Mouse (Mus musculus): Measurements from ENCODE around the gene Cdc42. TPM values are rescaled to one million over a fixed set of nuclear protein-coding genes. Genes with fewer than 3 reads are reported as not detected.

The Cdc42 gene
- total RNA-seq, 1 experiment from 2014 or later: 728 TPM

DNA sequence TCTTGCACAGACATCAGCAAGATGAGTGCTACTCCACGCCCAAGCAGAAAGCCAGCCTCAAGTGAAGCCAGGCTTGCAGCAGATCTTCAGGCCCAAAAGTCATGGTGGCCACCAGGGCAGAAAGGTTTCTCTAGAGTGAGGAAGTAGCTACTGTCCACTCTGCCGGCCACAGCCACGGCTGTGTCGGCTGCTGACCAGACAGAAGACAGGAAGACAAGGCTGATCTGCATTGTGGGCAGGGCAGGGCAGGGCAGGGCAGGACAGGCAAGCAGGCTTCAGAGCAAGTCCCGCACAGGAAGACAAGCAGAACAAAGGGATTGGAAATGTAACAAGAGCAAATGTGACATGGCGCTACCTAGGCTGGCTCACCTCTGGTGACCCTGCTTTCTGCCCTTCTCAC lies 16.2 kb upstream of the Cdc42 start:
- ATAC-seq (ENCODE audit: extremely low read depth, insufficient number of reproducible peaks, low FRiP score, poor library complexity, severe bottlenecking): peak; percentile 23; the same call in 1 of the 2 replicates

DNA sequence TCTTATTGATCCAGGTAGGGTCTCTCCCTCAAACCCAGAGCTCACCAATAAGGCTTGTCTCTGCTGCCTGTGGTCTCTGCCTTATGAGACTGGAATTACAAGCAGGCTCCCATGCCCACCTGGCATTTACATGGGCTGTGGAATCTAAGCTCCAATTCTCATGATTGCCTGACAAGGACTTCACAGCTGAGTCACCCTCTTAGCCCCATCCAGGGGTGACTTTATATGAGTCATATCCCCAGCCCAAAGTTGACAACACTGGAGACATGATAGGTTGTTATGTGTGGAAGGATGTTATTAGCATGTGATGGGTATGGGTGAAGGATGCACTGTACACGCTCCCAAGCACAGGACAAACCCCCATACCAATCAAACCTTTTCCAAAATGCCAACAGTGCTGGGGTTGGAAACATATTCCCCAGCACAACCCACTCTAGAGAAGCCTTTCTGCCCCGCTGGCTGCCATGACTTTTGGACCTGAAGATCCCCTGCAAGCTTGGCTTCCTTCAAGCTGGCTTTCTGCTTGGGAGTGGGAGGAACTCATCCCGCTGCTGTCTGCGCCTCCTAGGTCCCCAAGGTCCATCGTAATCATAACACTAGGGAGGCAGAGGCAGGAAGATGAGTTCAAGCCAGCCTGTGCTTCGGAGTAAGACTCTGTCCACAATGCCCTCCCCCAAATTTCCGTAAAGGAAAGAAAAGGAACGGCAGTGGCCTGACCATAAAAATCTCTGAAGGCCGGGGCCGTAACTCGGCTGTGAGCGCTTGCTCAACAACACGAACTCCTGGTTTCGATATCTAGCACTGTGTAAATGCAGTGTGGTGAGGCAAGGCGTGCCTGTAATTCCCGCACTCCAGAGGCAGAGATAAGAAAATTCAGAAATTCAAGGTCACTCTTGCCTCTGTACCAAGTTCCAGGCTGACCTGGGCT lies 14.3 kb upstream of the Cdc42 start:
- no peak for ATAC-seq (ENCODE audit: extremely low read depth, insufficient number of reproducible peaks, low FRiP score, poor library complexity, severe bottlenecking)

DNA sequence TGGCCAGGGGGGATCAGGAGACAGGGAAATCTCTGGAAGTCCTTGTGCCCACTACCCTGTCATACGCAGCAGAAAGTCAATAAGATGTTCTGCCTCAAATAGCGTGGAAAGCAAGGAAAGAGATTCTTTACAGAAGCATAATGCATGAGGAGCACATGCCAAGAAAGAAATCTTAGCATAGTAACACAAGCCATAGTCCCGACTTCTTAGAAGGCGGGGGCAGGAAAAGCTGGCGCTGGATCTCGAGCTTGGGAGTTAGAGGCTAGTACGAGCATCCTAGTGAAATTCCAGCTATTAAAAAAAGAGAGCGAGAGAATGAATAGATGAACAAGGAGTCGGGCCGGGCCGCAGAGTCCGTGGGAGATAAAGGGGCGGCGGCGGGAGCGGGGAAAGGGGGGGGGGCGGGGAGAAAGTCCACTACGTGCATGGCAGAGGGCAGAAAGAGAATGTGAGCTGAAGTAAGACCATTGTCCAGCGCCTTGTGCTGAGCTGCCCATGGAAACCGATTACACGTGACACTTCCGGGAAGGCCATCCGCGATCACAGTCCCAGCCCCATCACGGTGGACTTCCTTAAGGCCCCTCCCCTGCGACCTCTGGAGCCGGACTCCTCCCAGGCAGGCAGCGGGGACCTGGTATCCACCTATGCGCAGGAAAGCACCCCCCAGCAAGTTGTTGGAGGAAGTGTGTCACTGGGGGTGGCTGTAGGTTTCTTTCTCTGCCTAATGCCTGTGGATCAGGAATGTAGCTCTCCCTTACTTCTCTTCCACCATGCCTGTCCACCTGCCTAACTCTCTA lies 12.6 kb upstream of the Cdc42 start:
- peak; percentile 16; the same call in 1 of the 2 replicates for ATAC-seq (ENCODE audit: extremely low read depth, insufficient number of reproducible peaks, low FRiP score, poor library complexity, severe bottlenecking)

DNA sequence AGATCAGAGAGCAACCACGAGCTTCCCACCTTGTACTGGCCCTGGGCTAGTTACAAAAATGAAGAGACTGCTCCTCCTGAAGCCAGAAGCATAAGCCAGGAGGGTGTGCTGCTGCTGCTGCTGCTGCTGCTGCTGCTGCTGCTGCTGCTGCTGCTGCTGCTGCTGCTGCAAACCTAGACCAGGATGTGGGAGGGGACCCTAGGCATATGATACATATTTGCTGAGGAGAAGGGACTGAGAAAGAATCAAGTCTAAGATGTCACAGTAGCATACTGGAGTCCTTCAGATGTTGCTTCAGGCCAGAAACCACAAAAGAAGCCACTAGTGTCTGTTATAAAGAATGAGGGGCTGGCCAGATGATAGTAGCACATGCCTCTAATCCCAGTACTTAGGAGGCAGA lies 10.7 kb upstream of the Cdc42 start:
- ATAC-seq (ENCODE audit: extremely low read depth, insufficient number of reproducible peaks, low FRiP score, poor library complexity, severe bottlenecking): no peak

DNA sequence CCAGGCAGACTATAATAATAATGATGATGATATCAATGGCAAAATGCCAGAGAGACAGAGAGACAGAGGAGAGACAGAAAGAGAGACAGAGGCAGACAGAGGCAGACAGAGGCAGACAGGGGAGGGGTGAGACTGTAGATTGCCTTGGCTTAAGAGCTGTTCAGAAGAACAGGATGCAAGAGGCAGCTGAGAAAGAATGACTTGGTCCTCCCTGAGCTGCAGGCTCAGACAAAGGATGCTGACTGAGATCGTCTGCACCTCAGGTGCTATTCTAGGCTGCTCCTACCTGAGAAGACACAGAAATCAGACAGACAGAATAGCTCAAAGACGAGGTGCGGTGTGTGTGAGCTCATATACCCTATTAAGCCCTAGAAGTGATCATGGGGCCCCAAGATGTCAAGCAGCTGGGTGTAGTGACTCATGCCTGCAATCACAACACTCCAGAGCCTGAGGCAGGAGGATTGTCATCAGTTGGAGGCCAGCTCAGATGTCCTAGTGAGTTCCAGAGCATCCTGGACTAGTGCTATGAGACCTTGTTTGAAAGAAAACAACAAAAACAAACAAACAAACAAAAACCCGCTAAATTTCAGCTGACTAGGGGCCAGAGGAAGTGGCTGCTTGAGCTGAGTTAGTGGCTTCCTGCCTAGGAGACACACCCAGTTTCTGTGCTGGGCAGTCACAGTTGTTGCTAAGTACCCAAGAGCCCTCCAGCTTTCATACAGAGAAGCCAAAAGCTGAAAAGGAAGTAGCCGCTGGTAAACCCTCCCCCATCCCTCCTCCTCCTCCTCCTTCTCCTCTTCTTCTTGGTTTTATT lies 10.0 kb upstream of the Cdc42 start:
- ATAC-seq (ENCODE audit: extremely low read depth, insufficient number of reproducible peaks, low FRiP score, poor library complexity, severe bottlenecking): peak; percentile 82

DNA sequence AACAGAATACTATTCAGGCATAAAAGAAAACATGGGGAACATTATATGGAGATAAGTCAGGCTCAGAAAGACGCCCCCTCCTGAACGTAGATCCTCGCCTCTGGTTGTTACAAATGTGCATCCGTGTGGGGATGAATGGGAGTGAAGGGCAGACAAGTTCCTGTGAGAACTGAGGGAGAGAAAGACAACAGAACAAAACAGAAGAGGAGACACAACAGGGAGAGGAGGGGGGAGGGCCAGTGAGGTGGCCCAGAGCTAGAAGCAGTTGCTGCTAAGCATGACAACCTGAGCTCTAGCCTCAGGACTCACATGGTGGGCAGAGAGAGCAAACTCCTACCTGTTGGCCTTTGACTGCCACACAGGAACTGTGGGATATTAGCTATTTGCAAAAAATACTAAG lies 8.6 kb upstream of the Cdc42 start:
- no peak for ATAC-seq (ENCODE audit: extremely low read depth, insufficient number of reproducible peaks, low FRiP score, poor library complexity, severe bottlenecking)

DNA sequence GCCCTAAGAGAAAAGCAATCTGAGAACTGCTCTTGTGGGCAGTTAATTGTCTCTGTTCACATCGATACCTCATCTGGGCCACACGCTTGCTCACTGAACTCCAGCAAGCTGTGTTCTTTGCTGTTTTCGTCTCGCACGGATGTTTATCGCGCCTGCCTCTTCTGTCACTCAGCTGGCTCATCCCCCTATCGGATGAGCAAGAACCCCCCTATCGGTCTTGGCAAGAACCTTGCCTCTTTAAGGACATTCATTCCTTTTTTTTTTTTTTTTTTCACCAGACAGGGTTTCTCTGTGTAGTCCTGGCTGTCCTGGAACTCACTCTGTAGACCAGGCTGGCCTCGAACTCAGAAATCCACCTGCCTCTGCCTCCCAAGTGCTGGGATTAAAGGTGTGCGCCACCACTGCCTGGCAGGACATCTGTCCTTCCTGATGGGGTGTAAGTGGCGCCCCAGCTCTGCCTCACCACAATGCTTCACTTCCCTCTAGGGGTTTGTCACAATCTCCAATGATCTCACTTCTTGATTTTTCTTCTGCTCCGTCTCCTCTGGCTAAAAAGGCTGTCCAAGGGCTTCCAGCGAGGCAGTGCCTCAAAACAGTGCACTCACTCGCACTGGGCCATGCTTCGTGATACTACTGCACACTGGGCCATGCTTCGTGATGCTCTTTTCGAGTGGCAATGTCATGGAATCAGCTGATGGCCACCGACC lies 8.0 kb upstream of the Cdc42 start:
- peak; percentile 76 for ATAC-seq (ENCODE audit: extremely low read depth, insufficient number of reproducible peaks, low FRiP score, poor library complexity, severe bottlenecking)

DNA sequence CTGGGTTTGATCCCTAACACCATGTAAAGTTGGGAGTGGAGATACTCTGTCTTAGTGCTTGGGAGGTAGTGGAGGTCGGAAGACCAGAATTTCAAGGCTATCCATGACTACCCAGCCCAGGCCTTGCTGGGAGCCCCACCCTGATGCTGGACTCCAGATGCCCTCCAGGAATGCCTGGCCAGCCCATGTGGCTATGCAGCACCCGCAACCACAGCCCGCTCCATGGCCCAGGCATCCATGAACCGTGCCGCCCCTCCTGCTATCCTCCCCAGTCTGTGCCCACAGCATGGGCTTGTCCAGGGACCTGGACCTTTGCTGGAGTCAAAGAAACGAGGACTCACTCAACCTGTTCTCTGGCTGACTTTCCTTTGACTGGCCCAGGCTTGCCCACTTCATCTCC lies 7.3 kb upstream of the Cdc42 start:
- no peak for ATAC-seq (ENCODE audit: extremely low read depth, insufficient number of reproducible peaks, low FRiP score, poor library complexity, severe bottlenecking)

DNA sequence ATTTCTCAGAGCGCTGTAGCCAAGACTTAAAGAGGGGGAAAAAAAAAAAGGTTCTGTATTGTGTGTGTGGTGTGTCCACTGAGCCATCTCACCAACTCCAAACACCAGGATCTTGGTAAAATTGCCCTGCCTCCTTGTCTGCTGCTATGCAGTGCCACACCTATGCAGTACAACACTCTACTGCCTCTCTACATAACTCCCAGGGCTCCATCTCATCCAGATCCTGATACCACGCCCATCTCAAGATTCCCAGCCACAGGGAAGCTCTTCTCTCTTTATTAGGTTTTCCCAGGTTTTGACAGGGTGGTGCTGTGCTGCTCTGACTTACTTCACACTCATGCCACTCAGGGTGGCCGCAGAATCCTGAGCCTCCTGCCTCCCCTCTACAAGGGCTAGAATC lies 3.5 kb upstream of the Cdc42 start:
- no peak for ATAC-seq (ENCODE audit: extremely low read depth, insufficient number of reproducible peaks, low FRiP score, poor library complexity, severe bottlenecking)

DNA sequence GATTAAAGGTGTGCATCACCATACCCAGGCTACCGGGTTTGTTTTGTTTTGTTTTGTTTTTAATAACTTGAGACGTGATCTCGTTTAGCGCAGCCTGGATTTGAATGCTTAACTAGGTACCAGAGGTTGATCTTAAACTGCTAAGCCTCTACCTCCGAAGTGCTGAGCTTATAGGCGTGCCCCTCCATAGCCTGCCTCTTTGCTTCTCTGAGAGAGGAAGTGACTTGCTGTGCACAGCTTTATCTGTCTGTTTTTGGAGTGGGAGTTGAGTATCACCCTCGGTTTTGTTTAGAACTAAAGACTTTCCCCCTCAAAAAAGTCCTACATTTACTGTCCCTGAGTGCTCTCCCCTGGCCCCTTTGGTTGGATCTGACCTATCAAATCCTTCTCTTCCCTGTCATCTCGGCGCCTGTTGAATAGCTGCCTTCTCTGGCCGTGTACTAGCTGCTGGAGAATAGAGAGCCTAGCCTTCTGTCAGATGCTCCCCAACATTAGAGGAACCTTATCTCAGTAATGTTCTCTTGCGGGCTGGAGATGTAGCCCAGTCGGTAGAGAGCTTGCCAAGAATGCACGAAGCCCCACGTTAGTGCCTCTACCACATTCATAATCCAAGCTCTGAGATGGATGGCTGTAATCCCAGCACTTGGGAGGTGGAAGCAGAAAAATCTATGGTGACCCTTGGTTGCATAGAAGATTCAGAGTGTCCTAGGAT lies 927 bp upstream of the Cdc42 start:
- peak; percentile 27; the same call in 1 of the 2 replicates for ATAC-seq (ENCODE audit: extremely low read depth, insufficient number of reproducible peaks, low FRiP score, poor library complexity, severe bottlenecking)

DNA sequence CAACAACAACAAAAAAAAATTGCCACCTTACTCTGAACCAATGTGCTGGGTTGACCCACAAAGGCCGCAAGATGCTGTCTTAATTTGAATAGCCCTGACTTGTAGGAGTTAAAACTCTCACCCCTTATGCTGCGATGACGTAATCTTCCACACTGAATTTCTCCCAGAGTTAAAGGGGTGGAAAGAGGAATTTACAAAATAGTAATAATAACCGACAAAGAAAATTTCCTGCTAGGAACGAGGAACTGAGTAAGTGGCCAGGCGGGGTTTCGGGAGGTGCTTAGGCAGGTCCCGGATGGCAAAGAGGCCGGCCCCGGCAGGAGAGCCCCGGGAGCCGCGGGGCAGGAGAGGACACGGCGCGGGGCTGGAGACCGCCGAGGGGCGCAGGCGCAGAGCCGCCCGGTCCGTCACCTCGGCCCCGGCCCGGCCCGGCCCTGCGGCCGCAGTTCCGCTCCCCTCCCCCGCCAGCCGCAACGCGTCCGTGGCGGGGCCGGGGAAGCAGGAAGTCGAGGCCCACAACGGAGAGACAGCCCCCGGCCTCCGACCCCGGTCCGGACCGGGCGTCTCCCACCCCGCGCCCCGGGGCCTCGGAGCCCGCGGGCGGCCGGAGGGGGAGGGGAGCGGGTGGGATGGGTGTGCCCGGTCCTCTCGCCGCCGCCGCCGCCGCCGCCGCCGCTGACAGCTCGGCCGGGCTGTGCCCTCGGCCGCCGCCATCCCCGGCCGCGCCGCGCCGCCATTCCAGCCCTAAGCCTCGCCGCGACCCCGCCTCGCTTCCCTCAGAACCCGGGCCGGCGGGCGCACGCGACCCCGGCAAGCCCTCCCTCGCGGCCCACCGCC lies 628 bp downstream of the Cdc42 start:
- ATAC-seq (ENCODE audit: extremely low read depth, insufficient number of reproducible peaks, low FRiP score, poor library complexity, severe bottlenecking): peak; percentile 30; the same call in 1 of the 2 replicates

DNA sequence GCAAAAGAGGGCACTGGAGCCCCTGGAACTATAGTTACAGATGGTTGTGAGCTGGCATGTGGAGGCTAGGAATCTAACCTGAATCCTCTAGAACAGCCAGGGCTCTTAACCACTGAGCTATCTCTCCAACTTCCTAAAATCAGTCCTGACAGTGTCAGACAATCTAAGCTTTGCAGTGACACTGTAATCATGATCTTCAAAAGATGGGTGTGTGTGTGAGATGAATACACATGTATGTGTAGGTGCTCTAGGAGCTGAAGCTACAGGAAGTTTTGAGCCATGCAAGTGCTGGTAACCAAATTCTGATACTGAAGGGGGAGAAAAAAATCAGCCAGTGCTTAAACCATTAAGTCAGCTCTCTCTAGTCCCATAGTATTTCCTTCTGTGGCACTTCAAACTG lies 6.9 kb downstream of the Cdc42 start:
- no peak for ATAC-seq (ENCODE audit: extremely low read depth, insufficient number of reproducible peaks, low FRiP score, poor library complexity, severe bottlenecking)

DNA sequence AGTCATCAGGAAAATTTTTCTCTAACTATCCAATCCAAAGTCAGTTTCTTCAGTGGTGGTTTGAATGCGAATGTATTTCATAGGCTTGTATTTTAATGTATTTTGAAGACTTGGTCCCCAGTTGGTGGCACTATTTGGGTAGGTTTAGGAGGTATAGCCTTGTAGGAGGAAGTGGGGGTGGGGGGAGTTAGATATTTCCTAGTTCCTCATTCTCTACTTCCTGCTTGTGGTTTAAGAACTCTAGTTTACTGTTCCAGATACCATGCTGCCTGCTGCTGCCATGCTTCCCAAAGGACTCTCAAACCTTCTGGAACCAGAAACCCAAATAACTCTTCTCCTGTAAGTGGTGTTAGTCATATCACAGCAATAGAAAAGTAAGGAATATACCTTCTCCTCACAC lies 11.7 kb downstream of the Cdc42 start:
- ATAC-seq (ENCODE audit: extremely low read depth, insufficient number of reproducible peaks, low FRiP score, poor library complexity, severe bottlenecking): peak; percentile 93

DNA sequence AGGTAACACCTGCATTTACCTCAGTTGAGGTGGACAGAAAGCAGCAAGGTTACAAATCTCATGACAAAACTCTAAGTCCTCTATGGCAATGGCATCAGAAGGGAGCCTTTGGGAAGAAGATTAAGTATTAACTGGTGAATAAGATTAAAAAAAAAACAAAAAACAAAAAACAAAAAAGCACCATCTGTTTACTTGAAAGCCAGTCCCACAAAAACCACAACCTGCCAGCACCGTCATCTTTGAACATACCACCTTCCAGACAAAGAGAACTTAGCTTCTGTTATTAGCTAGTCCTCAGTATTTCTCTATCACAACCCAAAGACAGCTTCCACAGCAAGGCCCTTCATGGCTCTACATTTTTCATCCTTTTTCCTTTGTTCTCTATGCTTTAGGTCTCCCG lies 12.4 kb downstream of the Cdc42 start:
- no peak for ATAC-seq (ENCODE audit: extremely low read depth, insufficient number of reproducible peaks, low FRiP score, poor library complexity, severe bottlenecking)

DNA sequence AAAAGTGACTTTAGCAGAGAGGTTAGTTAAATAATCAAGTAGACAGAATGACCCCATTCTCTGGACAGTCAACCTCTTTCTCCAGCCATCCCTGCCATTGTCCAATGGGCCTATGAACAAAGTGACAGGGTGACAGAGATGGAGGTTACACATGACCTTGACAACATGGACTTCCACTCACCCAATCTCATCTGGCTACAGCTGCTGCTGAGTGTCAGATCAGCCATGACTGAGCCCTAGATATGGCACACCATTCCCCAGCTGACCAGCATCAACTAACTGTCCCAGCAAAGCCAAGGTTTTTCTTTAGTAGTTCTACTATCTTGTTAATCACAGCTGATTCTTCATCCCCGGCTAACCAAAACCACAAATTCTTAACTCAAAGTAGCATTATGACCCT lies 14.7 kb downstream of the Cdc42 start:
- no peak for ATAC-seq (ENCODE audit: extremely low read depth, insufficient number of reproducible peaks, low FRiP score, poor library complexity, severe bottlenecking)

DNA sequence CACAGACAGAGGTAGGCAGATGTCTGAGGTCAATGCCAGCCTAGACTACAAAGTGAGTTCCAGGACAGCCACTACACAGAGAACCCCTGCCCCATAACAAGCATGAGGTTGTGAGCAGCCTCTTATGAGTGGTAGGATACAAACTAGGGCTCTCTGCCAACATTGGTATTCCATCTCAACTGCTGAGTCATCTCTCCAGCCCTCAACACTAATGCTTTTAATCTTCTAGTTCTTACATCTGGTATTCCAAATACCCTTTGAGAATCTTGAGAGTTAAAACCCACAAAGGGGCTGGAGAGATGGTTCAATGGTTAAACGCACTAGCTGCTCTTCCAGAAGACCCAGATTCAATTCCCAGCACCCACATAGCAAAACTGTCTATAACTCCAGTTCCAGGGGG lies 18.1 kb downstream of the Cdc42 start:
- no peak for ATAC-seq (ENCODE audit: extremely low read depth, insufficient number of reproducible peaks, low FRiP score, poor library complexity, severe bottlenecking)

DNA sequence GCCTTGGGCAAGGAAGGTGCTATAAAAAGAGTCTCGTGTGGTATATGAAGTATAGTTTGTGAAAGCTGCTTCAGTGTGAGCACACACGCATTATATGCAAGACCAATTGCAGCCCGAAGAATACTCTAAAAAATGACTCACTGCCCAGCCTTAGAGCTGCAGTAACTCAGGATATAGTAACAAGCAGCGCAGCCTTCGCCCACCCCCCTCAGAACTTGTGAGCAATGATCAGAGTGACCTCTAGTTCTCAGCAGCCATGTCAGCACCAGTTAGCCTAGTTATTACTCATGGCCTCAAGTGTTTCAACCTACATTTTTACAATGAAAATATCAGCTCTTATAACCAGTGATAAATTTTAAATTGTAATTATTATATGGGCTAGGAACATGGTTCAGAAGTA lies 21.1 kb downstream of the Cdc42 start:
- no peak for ATAC-seq (ENCODE audit: extremely low read depth, insufficient number of reproducible peaks, low FRiP score, poor library complexity, severe bottlenecking)
